Mouse (Mus musculus): ENCODE results near the gene Mrap2.
"Not testable (repeated sequence)": the region's sequence is repeated elsewhere in the genome, so short reads cannot be mapped to it uniquely, and the experiment has no call there.

Gene Mrap2

DNA sequence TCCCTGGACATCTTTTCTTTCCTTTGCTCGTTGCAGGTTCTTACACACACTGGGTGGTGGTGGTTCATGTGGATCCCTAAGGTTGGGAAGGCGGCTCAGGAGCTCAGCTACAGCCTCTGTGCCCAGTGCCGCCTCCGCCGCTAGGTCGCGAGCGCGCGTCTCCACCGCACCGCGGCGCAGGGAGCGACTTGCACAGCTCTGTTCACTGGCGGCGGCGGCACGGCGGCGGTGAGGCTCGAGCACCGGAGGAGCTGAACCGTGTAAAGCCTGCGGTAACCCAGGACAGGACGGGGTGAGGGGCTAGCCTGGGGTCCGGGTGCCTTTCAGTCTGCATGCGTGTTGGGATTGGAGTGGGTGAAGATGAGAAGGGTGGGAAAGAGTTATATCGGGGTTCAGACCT is at the start of gene Mrap2:
TSS of gene Mrap2 (plus strand) at position 201 of the 400 bp plus-strand sequence.
- peak; percentile 42 to 51 for DNase-seq (ENCODE audit: low spot score in 2 of 2)

- peak in 1 of 2 experiments; percentile 31 for DNase-seq (ENCODE audit: low spot score in 2 of 2)
These were observed 46.1 kb upstream of the Mrap2 start for GRCm38 (mm10) chr9:87097989-87098388.

DNA sequence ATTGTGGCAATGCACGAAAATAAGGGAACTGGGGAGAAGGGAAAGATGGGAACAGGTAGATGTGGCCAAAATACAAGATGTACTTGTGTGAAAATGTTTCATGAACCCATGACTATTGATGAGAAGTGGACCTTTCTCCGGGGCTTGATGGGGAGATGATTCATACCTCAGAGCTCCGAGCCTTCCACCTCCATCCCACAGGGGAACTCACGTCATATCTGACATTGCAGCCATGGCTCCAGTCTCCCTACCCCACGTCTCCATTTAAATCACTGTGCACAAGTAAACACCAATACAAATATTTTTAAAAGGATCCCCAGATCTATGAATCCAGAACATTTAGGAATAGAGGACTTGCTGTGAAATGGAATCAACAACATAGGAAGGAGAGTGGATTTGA is 29.1 kb upstream of the Mrap2 start:
- no peak for DNase-seq (ENCODE audit: low spot score in 2 of 2)

DNA sequence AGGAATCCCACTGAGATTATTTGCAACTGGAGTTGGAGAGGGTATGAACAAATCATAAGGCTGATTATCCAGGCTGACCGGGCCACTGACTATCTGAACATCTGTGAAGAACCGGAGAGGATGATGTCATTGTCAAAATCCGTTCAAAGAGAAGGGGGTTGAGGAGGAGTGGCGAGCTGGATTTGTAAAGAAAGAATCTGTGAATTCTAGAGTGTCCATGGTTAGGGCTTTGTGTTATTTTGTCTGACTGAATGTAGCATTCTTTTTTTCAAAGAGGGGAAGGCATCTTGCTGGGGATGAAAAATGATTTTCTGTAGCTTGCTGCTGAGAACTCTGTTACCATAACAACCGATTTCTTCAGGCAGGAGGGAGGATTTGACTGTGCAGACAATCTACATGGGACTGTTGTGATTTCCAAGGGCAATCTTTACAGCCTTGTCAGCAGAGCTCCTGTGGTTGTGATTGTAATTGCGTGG is 28.6 kb upstream of the Mrap2 start:
- DNase-seq (ENCODE audit: low spot score in 2 of 2) = no peak

DNA sequence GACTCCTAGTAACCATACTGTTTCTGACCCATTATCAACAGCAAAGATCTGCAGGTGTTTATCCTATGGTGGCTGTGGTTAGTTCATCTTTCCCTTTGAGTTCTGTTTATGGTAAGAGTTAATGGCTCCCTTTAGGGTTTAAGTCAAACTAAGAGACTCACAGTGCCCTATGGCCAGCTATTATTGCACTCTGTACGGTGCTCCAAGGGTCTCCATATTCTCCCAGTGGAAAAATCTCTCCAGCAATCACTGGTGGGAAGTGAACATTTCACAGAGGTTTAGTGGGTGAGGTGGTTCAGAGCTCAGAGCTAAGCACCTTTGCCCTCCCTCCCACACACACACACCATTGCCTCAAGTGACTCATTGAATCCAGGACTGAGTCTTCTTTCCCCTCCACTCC is 28.1 kb upstream of the Mrap2 start:
- DNase-seq (ENCODE audit: low spot score in 2 of 2) = no peak

- no peak for DNase-seq (ENCODE audit: low spot score in 2 of 2)
These were observed 25.1 kb upstream of the Mrap2 start for GRCm38 (mm10) chr9:87118996-87119395.

- DNase-seq (ENCODE audit: low spot score in 2 of 2) = no peak
These were observed 22.1 kb upstream of the Mrap2 start for GRCm38 (mm10) chr9:87121956-87122493.

GRCm38 (mm10) chr9:87127046-87127445 is 17.1 kb upstream of the Mrap2 start:
- not testable (repeated sequence) for DNase-seq (ENCODE audit: low spot score in 2 of 2)

DNA sequence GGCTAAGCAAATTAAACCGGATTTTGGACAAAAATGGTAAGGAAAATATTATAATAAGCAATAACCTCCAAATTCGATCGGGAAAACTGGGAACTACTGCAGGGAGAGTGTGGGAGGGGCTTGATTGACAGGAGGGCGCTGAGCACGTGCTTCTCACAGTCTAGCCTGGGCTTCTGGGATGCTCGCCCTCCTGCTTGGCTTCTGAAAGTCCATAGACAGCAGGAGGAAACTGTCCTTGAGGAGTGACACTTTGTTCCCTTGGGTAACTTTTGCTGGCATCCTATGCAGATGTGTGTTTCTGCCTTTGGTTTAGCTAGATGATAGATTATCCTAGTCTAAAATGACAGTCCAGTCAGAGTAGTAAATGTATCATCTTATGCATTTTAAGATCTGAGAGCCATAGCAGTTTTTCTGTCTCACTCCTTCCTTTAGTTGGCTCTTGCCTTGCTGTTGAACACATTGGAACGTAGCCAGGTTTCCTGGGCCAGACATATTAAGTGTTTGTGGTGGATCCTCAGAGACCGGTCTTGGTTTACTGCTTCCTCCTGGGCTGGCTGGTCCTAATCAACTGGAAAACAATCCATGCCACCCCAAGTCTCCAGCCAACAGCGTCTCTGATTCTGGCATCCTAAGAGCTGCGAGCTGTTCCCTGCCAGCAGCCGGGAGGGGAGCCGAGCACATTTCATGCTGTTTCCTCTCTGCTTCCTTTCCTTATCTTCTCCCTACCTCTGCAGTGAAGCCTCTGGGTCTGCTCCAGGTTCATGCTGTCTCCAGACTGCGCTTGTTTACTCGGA is 8.1 kb upstream of the Mrap2 start:
- DNase-seq (ENCODE audit: low spot score in 2 of 2) = no peak

DNA sequence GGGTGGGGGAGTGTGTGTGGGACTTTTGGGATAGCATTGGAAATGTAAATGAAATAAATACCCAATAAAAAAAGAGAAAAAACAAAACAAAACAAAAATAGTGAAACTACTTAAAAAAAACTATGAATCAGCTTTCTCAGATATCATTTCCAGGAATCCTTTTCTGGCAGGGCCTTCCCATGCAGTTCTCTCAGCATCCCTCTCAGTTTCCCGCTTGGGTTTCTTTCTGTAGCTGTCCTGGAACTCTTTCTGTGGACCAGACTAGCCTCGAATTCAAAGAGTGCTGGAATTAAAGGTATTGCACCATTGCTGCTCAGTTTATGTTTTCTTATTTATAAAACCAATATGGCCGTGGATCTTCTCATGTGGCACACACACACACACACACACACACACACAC is 1.0 kb upstream of the Mrap2 start:
- DNase-seq (ENCODE audit: low spot score in 2 of 2) = no peak

DNA sequence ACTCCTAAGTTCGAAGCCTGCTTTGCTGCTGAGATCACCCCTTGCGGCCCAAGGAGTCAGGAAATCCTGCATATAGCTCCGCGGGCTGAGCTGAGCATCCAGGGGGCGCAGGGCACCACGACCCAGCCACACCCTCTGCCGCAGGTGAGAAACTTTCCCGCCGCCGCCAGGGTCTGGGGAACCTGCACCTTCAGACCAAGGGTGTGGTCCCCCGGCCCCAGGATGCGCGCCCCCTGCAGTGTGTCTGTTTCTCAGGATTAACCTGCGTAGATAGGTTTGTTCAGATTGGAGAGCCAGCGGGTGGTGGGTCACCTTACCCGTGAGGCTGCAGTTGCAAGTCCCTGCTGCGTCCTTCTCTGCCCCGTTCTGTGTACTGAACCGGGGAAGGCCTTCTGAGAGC is 426 bp downstream of the Mrap2 start:
- no peak for DNase-seq (ENCODE audit: low spot score in 2 of 2)

DNA sequence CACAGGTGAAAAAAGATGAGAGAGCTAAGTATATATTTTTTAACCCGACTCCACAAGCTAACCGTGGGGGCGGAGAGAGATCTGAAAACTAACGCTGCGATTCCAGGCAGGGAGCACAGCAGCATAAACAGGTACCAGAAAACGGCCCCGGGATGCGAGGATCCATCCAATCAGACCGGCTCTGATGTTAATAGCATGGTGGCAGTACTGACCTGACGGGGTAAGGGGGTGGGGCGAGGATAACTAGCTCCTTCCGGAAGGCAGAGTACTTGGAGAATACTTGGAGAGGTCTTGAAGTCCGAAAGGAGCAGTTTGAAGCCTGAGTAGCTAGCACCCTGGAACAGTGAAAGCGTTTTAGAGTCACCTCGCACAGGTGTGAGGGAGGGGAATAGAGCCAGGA is 1.1 kb downstream of the Mrap2 start:
- DNase-seq (ENCODE audit: low spot score in 2 of 2) = no peak

DNA sequence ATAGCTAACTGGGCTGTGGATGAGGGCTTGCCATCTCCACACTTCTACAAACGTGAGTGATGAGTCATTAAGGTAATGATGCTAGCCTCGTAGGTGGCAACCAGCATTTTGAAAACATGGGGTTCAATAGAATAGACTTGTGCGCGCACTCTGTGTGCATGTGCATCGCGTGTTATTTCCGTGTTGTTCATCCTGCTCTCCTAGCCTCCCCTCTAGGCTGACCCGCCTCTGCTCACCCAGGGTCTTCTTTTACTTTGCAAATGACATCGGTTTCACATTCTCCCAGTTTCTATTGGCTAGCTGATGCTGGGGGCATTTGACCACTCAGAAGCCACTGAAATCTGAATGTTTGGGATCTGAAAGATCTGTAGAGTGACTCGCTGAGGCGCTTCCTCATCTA is 1.6 kb downstream of the Mrap2 start:
- no peak for DNase-seq (ENCODE audit: low spot score in 2 of 2)

DNA sequence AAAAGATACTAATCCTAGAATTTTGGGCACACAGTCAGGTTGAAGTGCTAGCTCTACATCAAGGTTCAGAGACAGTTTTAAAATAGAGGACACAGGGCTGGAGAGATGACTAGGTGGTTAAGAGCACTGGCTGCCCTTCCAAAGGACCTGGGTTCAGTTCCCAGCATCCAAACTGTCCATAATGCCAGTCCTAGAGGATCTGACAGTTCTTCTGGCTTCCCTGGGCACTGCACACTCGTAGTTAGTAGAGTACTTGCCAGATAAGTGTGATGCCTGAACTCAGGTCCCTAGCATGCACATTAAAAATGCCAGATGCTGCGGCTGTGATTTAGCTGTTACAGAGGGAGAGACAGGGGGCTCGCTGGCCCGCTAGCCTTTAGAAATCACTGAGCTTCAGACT is 2.3 kb downstream of the Mrap2 start:
- DNase-seq (ENCODE audit: low spot score in 2 of 2) = no peak

DNA sequence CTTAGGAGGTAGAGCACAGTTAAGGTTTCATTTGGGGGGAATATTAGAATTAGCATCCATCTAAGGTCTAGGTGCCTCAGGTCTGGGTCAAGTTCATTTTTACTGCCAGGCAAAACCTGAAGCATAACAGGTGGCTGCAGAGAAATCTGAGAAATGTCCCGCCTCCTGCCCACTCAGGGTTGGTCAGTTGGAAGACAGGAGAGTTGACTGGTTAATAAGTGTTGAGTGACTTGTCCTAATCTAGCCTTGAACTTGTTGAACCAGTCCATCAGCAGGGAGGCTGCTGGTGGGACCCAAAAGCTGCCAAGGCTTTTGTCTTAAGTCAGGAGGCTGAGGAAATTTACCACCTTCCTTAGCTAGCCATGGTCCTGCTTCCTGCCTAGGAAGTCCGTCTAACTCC is 3.8 kb downstream of the Mrap2 start:
- no peak for DNase-seq (ENCODE audit: low spot score in 2 of 2)

- DNase-seq (ENCODE audit: low spot score in 2 of 2) = no peak
These were observed 8.7 kb downstream of the Mrap2 start for GRCm38 (mm10) chr9:87152641-87153325.

GRCm38 (mm10) chr9:87162559-87162958 is 18.5 kb downstream of the Mrap2 start:
- no peak for DNase-seq (ENCODE audit: low spot score in 2 of 2)

DNA sequence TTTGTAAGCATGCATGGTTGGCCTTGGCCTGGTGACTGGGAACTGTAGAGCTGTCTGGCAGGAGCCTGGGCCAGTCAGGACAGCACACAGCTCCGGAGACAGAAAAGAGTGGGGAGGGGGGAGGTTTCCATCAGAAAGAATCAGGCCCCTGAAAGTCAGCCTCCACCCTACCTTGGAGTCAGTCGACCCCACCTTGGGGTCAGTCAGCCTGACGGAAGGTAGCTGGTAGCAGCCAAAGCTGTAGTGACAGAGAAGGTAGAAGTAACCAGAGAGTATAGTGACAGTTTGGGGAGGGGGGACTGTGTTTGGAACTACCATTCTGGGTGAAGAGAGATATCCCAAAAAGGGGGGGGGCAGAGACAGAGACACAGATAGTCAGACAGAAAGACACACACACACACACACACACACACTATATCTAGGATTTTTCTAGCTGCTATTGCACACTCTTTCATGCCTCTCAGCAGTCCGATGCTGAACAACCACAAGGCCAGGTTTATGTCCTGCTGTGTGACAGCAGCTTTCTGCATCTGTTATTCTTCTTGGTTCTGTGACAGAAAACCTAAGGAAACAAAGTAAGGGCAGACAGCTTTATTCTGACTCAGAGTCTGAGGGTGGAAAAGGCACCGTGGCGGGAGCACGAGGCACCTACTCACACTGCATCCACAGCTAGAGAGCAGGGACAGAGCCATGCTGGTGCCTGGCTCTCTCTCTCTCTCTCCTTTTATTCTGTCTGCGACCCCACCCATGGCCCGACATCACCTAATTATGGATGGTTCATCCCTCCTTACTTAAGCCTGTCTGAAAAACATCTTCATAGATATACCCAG is 23.1 kb downstream of the Mrap2 start:
- no peak for DNase-seq (ENCODE audit: low spot score in 2 of 2)

- DNase-seq (ENCODE audit: low spot score in 2 of 2) = no peak
These were observed 23.9 kb downstream of the Mrap2 start for GRCm38 (mm10) chr9:87168051-87168450.

DNA sequence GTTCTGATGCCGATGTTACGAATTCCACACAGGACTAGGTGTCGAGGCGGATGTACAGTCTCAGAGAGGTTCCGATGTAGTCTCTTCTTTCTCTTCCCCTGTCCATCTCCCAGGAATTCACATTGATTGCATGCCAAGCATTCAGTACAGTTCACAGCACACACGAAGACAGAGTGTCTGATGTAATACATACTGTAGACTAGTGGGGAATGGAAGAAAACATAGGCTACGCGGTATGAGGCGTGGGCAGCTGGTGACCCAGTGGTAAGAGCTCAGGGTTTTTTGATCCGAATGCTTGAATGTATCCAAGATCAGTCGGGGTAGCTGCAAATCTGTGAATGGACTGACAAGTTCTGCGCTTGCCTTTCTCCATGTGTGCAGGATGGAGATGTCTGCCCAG is 25.0 kb downstream of the Mrap2 start:
- DNase-seq (ENCODE audit: low spot score in 2 of 2) = no peak

GRCm38 (mm10) chr9:87170891-87171290 is 26.8 kb downstream of the Mrap2 start:
- DNase-seq (ENCODE audit: low spot score in 2 of 2) = no peak

DNA sequence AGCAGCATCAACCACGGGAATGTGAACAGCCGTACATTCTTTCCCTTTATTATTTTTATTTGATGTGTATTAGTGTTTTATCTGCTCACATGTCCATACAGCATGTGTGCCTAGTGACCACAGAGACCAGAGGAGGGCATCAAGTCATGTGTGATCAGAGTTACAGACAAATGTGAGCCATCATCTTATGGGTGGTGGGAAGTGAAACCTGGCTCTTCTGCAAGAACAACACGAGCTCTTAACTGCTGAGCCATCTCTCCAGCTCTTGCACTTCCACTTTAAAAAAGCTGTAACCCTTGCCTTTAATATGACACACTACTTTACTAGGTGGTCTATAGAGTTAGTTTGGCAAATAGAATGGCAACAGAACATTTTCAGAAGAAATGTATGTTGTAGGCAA is 27.4 kb downstream of the Mrap2 start:
- DNase-seq (ENCODE audit: low spot score in 2 of 2) = no peak

Data from frontal cortex, postnatal 25 days (tissue).